Mouse (Mus musculus) common myeloid progenitor, adult 5-6 weeks (primary cell): ENCODE data around the gene Man2a1. TPM values are rescaled to one million over a fixed set of nuclear protein-coding genes. Genes with fewer than 3 reads are reported as not detected.

Experiments used
- ATAC-seq: replicated peaks from 2 replicates; pipeline ENCODE4 v1.8.0; 2016; ENCODE audit warnings: low read depth, mild to moderate bottlenecking, moderate TSS enrichment, inconsistent platforms; ENCODE audit not compliant: poor library complexity, severe bottlenecking
- total RNA-seq: library from RNA; stranded (forward); fragments of 200-1000, 187-1606 nt; gene quantifications from 2 replicates; pipeline ENCODE4 v1.2.3, GENCODE M21; 2017

The Man2a1 gene
- total RNA-seq, 1 experiment from 2014 or later: 21.5 TPM

- no peak for ATAC-seq
Observed at GRCm38 (mm10) chr17:64788301-64788700, 187.8 kb downstream of the Man2a1 start.

- ATAC-seq: no peak
Observed at GRCm38 (mm10) chr17:64789175-64789574, 188.6 kb downstream of the Man2a1 start.

GRCm38 (mm10) chr17:64792076-64792475 is 191.5 kb downstream of the Man2a1 start:
- ATAC-seq: no peak

GRCm38 (mm10) chr17:64792623-64793022 is 192.1 kb downstream of the Man2a1 start:
- no peak for ATAC-seq

GRCm38 (mm10) chr17:64802168-64802955 is 201.8 kb downstream of the Man2a1 start:
- no peak for ATAC-seq

- ATAC-seq: no peak
Observed at GRCm38 (mm10) chr17:64802956-64803275, 202.4 kb downstream of the Man2a1 start.

Other genes with a start within 250 kb of the Man2a1 start
- gene 4930583I09Rik, start 235.3 kb downstream of the Man2a1 start, total RNA-seq: not detected in 2 replicates